Mouse (Mus musculus) neural tube, embryonic 15.5 days (tissue): ENCODE results near the gene Cracr2b. TPM values are rescaled to one million over a fixed set of nuclear protein-coding genes. Genes with fewer than 3 reads are reported as not detected.

Experiments
- ATAC-seq: fragments of 200-750 bp; cut with Nextera tagmentation; 2 replicates; pipeline ENCODE4 v1.8.0; 2017; ENCODE audit warnings: mild to moderate bottlenecking, moderate TSS enrichment, moderate library complexity; ENCODE audit not compliant: low FRiP score
- H3K27ac ChIP-seq: fragments of 300-500 bp; sonication (generic); replicated peaks from 2 replicates; pipeline ENCODE4 v1.5.1; 2015; ENCODE audit warnings: mild to moderate bottlenecking, inconsistent platforms
- H3K27me3 ChIP-seq: fragments of 300-500 bp; sonication (generic); replicated peaks from 2 replicates; pipeline ENCODE4 v1.6.1; 2015; ENCODE audit warnings: inconsistent platforms
- H3K36me3 ChIP-seq: fragments of 300-500 bp; sonication (generic); 2 replicates; pipeline ENCODE4 v1.6.1; 2015; ENCODE audit warnings: inconsistent platforms
- H3K4me1 ChIP-seq: fragments of 300-500 bp; sonication (generic); 2 replicates; pipeline ENCODE4 v1.6.1; 2015; ENCODE audit warnings: inconsistent platforms
- H3K4me2 ChIP-seq: fragments of 300-500 bp; sonication (generic); 2 replicates; pipeline ENCODE4 v1.6.1; 2015; ENCODE audit warnings: inconsistent platforms, mild to moderate bottlenecking, moderate library complexity
- H3K4me3 ChIP-seq: fragments of 300-500 bp; sonication (generic); replicated peaks from 2 replicates; pipeline ENCODE4 v1.5.1; 2015; ENCODE audit warnings: mild to moderate bottlenecking, inconsistent platforms
- H3K9ac ChIP-seq: fragments of 300-500 bp; sonication (generic); replicated peaks from 2 replicates; pipeline ENCODE4 v1.6.1; 2015; ENCODE audit warnings: mild to moderate bottlenecking, inconsistent platforms
- H3K9me3 ChIP-seq: fragments of 300-500 bp; sonication (generic); replicated peaks from 2 replicates; pipeline ENCODE4 v1.6.1; 2016; ENCODE audit warnings: inconsistent platforms
- WGBS: fragments of 180-500 bp; shearing (Covaris S2); methylation state at CpG from one replicate; pipeline ENCODE4 v1.1.7; 2015; ENCODE audit warnings: mixed read lengths; 5-methylcytosine and 5-hydroxymethylcytosine counted together
- polyA plus RNA-seq: library from polyadenylated mRNA; unstranded; fragments of >200 nt; fragmentation: Nextera tagmentation; extraction: Ambion mirVana; gene quantifications from 2 replicates; pipeline ENCODE4 v1.2.1, GENCODE M21; 2015

Gene Cracr2b
- polyA plus RNA-seq, 1 experiment from 2014 or later: 7.1 TPM

- no peak overlapping the region for H3K9ac ChIP-seq
- H3K4me1 ChIP-seq: peaks cover 49% of the 10 kb centered on the region
- no peaks in the 10 kb centered on the region for H3K36me3 ChIP-seq
- no peak for ATAC-seq
- WGBS: 58% methylated on average over 2 of the region's 2 CpGs
- no peaks in the 10 kb centered on the region for H3K9me3 ChIP-seq
- H3K4me2 ChIP-seq: no peak overlapping the region
- H3K4me3 ChIP-seq: no peak overlapping the region
- 0 out of 2 replicates have a peak, but pooled peaks cover 5% of the 10 kb centered on the region for H3K27me3 ChIP-seq
- H3K27ac ChIP-seq: no peak overlapping the region
Observed at GRCm38 (mm10) chr7:141485186-141485585, 24.3 kb downstream of the Cracr2b start.

- 82% methylated on average over 2 of the region's 2 CpGs for WGBS
- Histone ChIP-seq H3K36me3 (no peaks in the 10 kb centered on the region), H3K4me1 (peaks cover 46% of the 10 kb centered on the region), H3K9me3 (no peaks in the 10 kb centered on the region), H3K27ac (no peak overlapping the region), H3K4me3 (no peak overlapping the region), H3K27me3 (0 out of 2 replicates have a peak, but pooled peaks cover 5% of the 10 kb centered on the region), H3K9ac (no peak overlapping the region), H3K4me2 (no peak overlapping the region)
- ATAC-seq: no peak
Observed at GRCm38 (mm10) chr7:141485606-141486005, 24.7 kb downstream of the Cracr2b start.

- Histone ChIP-seq H3K36me3 (peaks cover 3% of the 10 kb centered on the region), H3K27ac (no peak overlapping the region), H3K4me1 (peaks cover 39% of the 10 kb centered on the region), H3K9me3 (no peaks in the 10 kb centered on the region), H3K4me2 (no peak overlapping the region), H3K27me3 (0 out of 2 replicates have a peak, but pooled peaks cover 5% of the 10 kb centered on the region), H3K4me3 (no peak overlapping the region), H3K9ac (no peak overlapping the region)
- WGBS: 93% methylated on average over 1 of the region's 1 CpGs
- ATAC-seq: no peak
Observed at GRCm38 (mm10) chr7:141486239-141486638, 25.3 kb downstream of the Cracr2b start.

DNA sequence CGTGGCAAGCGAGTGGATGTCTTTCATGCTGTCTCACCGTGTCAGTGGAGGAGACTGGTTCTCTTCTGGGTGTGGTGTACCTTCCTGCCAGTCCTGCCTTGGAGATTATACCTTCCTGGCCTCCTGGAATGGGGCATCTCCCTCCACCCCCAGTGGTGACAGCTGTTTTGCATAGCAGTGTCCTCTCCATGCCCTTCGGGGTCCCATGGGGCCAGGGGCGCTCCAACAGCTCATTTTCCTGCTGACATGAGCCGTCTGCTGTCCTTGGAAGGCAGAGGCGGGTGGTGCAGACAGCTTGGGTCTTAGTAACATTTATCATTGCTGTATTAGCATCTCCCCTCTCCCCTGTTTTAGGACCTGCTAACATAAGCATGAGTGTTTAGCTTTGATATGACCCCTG is 26.2 kb downstream of the Cracr2b start:
- no peak overlapping the region for H3K9ac ChIP-seq
- no peak overlapping the region for H3K27ac ChIP-seq
- no peak overlapping the region for H3K4me3 ChIP-seq
- no peak for ATAC-seq
- peaks cover 12% of the 10 kb centered on the region for H3K36me3 ChIP-seq
- H3K27me3 ChIP-seq: 0 out of 2 replicates have a peak, but pooled peaks cover 5% of the 10 kb centered on the region
- H3K4me1 ChIP-seq: peaks cover 34% of the 10 kb centered on the region
- no peak overlapping the region for H3K4me2 ChIP-seq
- 64% methylated on average over 7 of the region's 7 CpGs for WGBS
- no peaks in the 10 kb centered on the region for H3K9me3 ChIP-seq

GRCm38 (mm10) chr7:141491151-141491550 is 30.3 kb downstream of the Cracr2b start:
- Histone ChIP-seq H3K4me1 (no peaks in the 10 kb centered on the region), H3K27ac (no peak overlapping the region), H3K36me3 (peaks cover 38% of the 10 kb centered on the region), H3K4me2 (no peak overlapping the region), H3K27me3 (no peaks in the 10 kb centered on the region), H3K9me3 (no peaks in the 10 kb centered on the region), H3K9ac (no peak overlapping the region), H3K4me3 (no peak overlapping the region)
- no peak for ATAC-seq
- 83% methylated on average over 2 of the region's 2 CpGs for WGBS

- peaks cover 42% of the 10 kb centered on the region for H3K36me3 ChIP-seq
- ATAC-seq: no peak
- no peaks in the 10 kb centered on the region for H3K4me1 ChIP-seq
- WGBS: 92% methylated on average over 5 of the region's 5 CpGs
- H3K27ac ChIP-seq: no peak overlapping the region
- no peaks in the 10 kb centered on the region for H3K9me3 ChIP-seq
- no peak overlapping the region for H3K4me3 ChIP-seq
- no peaks in the 10 kb centered on the region for H3K27me3 ChIP-seq
- H3K9ac ChIP-seq: no peak overlapping the region
- H3K4me2 ChIP-seq: no peak overlapping the region
Observed at GRCm38 (mm10) chr7:141492738-141493137, 31.8 kb downstream of the Cracr2b start.

- no peak for ATAC-seq
- H3K9ac ChIP-seq: no peak overlapping the region
- no peak overlapping the region for H3K4me3 ChIP-seq
- no peaks in the 10 kb centered on the region for H3K27me3 ChIP-seq
- no peak overlapping the region for H3K4me2 ChIP-seq
- no peaks in the 10 kb centered on the region for H3K9me3 ChIP-seq
- H3K36me3 ChIP-seq: peaks cover 52% of the 10 kb centered on the region
- no peaks in the 10 kb centered on the region for H3K4me1 ChIP-seq
- 90% methylated on average over 1 of the region's 1 CpGs for WGBS
- no peak overlapping the region for H3K27ac ChIP-seq
Observed at GRCm38 (mm10) chr7:141493729-141494128, 32.8 kb downstream of the Cracr2b start.

DNA sequence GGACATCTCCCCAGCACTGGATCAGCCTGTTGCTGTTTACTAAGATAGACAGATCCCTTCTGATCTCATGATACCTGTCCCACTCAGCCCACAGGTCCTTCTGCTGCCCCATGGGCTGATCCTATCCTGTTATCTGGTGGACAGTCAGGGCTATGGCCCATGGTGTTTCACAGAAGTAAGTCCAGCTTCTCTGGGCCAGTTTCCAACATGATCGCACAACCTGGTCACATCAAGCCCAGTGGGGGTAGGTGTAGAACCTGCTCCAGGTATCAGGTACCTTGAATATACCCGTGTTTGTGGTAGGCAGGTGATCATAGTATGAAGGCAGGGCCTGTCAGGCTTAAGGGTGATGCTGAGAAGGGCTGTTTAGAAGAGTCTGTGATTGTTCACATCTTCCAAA is 34.5 kb downstream of the Cracr2b start:
- Histone ChIP-seq H3K9ac (no peak overlapping the region), H3K27me3 (no peaks in the 10 kb centered on the region), H3K36me3 (peaks cover 58% of the 10 kb centered on the region), H3K27ac (no peak overlapping the region), H3K4me1 (no peaks in the 10 kb centered on the region), H3K4me3 (no peak overlapping the region), H3K4me2 (no peak overlapping the region), H3K9me3 (no peaks in the 10 kb centered on the region)
- WGBS: 88% methylated on average over 2 of the region's 2 CpGs
- ATAC-seq: no peak

DNA sequence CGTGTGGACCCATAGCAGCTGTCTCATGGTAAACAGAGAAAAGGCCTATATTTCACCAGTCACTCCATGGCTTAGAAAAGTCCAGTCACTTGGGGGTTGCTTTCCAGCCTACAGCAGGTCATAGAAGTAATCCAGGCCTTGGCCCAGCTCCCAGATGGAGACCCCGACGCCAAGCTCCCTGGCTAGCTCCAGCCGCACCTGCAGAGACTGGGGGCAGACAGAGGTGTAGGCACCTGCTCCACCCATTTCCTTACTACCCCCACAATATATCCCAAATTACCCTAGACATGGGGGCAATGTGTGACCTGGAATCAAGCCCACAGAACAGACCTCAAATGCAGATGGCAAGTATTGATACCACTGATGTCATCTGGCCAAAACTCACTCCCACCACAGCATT is 35.0 kb downstream of the Cracr2b start:
- WGBS: 93% methylated on average over 4 of the region's 4 CpGs
- H3K36me3 ChIP-seq: peaks cover 58% of the 10 kb centered on the region
- ATAC-seq: no peak

DNA sequence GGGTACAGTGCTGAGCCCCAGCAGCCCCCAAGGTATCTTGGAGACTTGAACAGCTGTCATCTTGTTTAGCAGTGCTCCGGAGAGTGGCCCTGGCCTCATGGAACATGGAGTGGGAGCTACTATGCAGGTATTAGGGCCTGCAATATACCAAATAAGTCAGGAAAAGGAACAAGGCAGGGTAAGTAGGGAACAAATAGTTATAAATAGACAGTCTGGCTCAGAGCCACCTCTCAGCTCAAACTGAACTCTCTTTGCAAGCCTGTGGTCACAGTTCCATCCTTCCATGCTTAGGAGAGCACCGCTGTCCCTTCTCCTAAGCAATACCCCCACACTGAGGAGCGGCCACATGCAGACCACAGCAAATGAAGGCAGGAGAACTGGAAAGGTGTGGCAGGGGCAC is 36.7 kb downstream of the Cracr2b start:
- no peak for ATAC-seq
- Histone ChIP-seq H3K4me3 (no peak overlapping the region), H3K9me3 (no peaks in the 10 kb centered on the region), H3K36me3 (peaks cover 48% of the 10 kb centered on the region), H3K4me1 (no peaks in the 10 kb centered on the region), H3K27ac (no peak overlapping the region), H3K4me2 (no peak overlapping the region), H3K27me3 (no peaks in the 10 kb centered on the region), H3K9ac (no peak overlapping the region)
- WGBS: 98% methylated on average over 3 of the region's 3 CpGs

More for the DNA sequence above, 35.0 kb downstream of the Cracr2b start:
- H3K27ac ChIP-seq: no peak overlapping the region
- H3K4me2 ChIP-seq: no peak overlapping the region
- H3K9ac ChIP-seq: no peak overlapping the region
- no peaks in the 10 kb centered on the region for H3K4me1 ChIP-seq
- H3K4me3 ChIP-seq: no peak overlapping the region
- no peaks in the 10 kb centered on the region for H3K9me3 ChIP-seq
- H3K27me3 ChIP-seq: no peaks in the 10 kb centered on the region

- Histone ChIP-seq H3K9ac (no peak overlapping the region), H3K4me3 (no peak overlapping the region), H3K4me1 (no peaks in the 10 kb centered on the region), H3K4me2 (no peak overlapping the region), H3K27me3 (no peaks in the 10 kb centered on the region), H3K36me3 (peaks cover 30% of the 10 kb centered on the region), H3K27ac (no peak overlapping the region), H3K9me3 (no peaks in the 10 kb centered on the region)
- 81% methylated on average over 7 of the region's 7 CpGs for WGBS
- ATAC-seq: no peak
Observed at GRCm38 (mm10) chr7:141501820-141502555, 41.1 kb downstream of the Cracr2b start.

- Histone ChIP-seq H3K9ac (no peak overlapping the region), H3K9me3 (no peaks in the 10 kb centered on the region), H3K36me3 (peaks cover 29% of the 10 kb centered on the region), H3K4me2 (no peak overlapping the region), H3K4me1 (no peaks in the 10 kb centered on the region), H3K27me3 (no peaks in the 10 kb centered on the region), H3K27ac (no peak overlapping the region), H3K4me3 (no peak overlapping the region)
- 92% methylated on average over 5 of the region's 5 CpGs for whole genome bisulfite sequencing
- ATAC-seq: no peak
Observed at GRCm38 (mm10) chr7:141502556-141502905, 41.6 kb downstream of the Cracr2b start.
